Mouse (Mus musculus) small intestine, adult 2 months (tissue): ENCODE measurements at regions not wholly inside any gene's neighbourhood (a gene's known extent, or its start where the extent isn't known, plus 50 kb on each side); places are given as distances from the start of the nearest gene placed in this dataset.

Experiments used
- CTCF ChIP-seq: fragments of 200-500 bp; IDR thresholded peaks from 2 replicates; pipeline ENCODE4 v1.5.1; 2012; ENCODE audit warnings: low read depth, mild to moderate bottlenecking, control low read depth, inconsistent platforms, low read length, moderate library complexity, mixed read lengths; ENCODE audit not compliant: insufficient replicate concordance, insufficient read length; ENCODE audit errors: extremely low read depth
- POLR2A ChIP-seq: fragments of 200-500 bp; IDR thresholded peaks from 2 replicates; pipeline ENCODE4 v1.6.1; 2012; ENCODE audit warnings: low read depth, mild to moderate bottlenecking, control low read depth, inconsistent platforms, low read length, moderate library complexity

GRCm38 (mm10) chr1:168065598-168066041, 366.4 kb downstream of the Pbx1 start:
- no peak for TF ChIP-seq POLR2A
- no peak for TF ChIP-seq CTCF
